Mouse (Mus musculus) cerebellum, adult 2 months (tissue): ENCODE measurements around the gene Zfp773. TPM values are rescaled to one million over a fixed set of nuclear protein-coding genes. Genes with fewer than 3 reads are reported as not detected.
"Not testable (repeated sequence)": the region's sequence is repeated elsewhere in the genome, so short reads cannot be mapped to it uniquely, and the experiment has no call there.

Experiments
- DNase-seq, 2 experiments: peaks; one replicate each; pipeline ENCODE4 v3.0.0; 2021
- H3K27ac ChIP-seq: fragments of 200-500 bp; 2 replicates; pipeline ENCODE4 v1.5.1; 2012; ENCODE audit warnings: low read length, control low read depth, inconsistent platforms; ENCODE audit not compliant: insufficient read depth
- H3K27me3 ChIP-seq: fragments of 200-500 bp; 2 replicates; pipeline ENCODE4 v1.6.1; 2012; ENCODE audit warnings: inconsistent platforms, mild to moderate bottlenecking, low read length, moderate library complexity; ENCODE audit not compliant: control insufficient read depth, insufficient read depth
- H3K4me1 ChIP-seq: fragments of 200-500 bp; 2 replicates; pipeline ENCODE4 v1.6.1; 2011; ENCODE audit warnings: low read length; ENCODE audit not compliant: control insufficient read depth, insufficient read depth
- H3K4me3 ChIP-seq: fragments of 200-500 bp; replicated peaks from 2 replicates; pipeline ENCODE3; 2011; ENCODE audit warnings: mild to moderate bottlenecking, low read depth, low read length, control low read depth; ENCODE audit not compliant: insufficient read depth
- CTCF ChIP-seq: fragments of 200-500 bp; IDR thresholded peaks from 2 replicates; pipeline ENCODE4 v1.5.1; 2011; ENCODE audit warnings: low read depth, mild to moderate bottlenecking, control low read depth, low read length, moderate library complexity, borderline replicate concordance; ENCODE audit not compliant: insufficient read depth
- POLR2A ChIP-seq: fragments of 200-500 bp; IDR thresholded peaks from 2 replicates; pipeline ENCODE4 v1.6.1; 2011; ENCODE audit warnings: low read length, control low read depth, borderline replicate concordance; ENCODE audit not compliant: insufficient read depth
- WGBS: fragments of 180-500 bp; shearing (Covaris S2); methylation state at CpG from one replicate; pipeline ENCODE4 v1.1.7; 2018; 5-methylcytosine and 5-hydroxymethylcytosine counted together
- polyA plus RNA-seq: library from polyadenylated mRNA; depleted of rRNA; stranded (reverse); fragments of >200 nt; gene quantifications from 2 replicates; pipeline ENCODE4 v1.2.3, GENCODE M21; 2012; rRNA removed

The Zfp773 gene
- polyA plus RNA-seq, result 1.1 and 1.3 TPM in 2 replicates

DNA sequence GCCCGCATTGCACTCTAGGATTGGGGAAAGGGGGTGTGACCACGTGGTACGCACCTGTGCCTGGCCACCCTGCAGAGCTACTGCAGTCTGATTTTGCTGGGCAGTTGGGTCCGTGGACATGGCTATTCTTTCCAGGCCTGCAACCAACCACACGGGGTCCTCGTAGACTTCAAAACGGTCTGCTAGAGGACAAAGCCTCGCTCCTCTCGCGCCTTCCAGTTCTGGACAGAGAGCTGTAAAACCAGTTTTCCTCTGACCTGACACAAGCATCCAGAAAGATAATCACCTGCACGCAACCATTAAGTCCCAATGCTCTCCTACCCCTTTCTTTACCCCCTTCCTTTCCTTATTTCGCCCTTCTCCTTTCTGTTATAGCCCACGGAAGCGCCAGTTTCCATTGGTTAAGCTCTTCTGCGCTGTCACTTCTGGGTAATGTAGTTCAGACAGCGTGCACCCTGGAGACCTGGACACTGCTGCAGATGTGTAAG, at the start of gene Zfp773:
Zfp773 (minus strand) TSS at position 377 of the 488 bp plus-strand sequence.
- 0 out of 2 replicates have a peak, but pooled peaks cover 2% of the 10 kb centered on the region for H3K4me1 ChIP-seq
- DNase-seq, result peak; percentile 67 to 74
- peak within 1 kb of the TSS; percentile 80 for H3K4me3 ChIP-seq
- 0 out of 2 replicates have a peak within 1 kb of the TSS, but pooled peaks have one; percentile 1 for H3K27ac ChIP-seq
- H3K27me3 ChIP-seq, result no peaks in the 10 kb centered on the region
- TF ChIP-seq POLR2A (peak; percentile 31; the same call in 1 of the 2 replicates), CTCF (peak; percentile 55)
- WGBS, result 4% methylated on average over 16 of the region's 16 CpGs

DNA sequence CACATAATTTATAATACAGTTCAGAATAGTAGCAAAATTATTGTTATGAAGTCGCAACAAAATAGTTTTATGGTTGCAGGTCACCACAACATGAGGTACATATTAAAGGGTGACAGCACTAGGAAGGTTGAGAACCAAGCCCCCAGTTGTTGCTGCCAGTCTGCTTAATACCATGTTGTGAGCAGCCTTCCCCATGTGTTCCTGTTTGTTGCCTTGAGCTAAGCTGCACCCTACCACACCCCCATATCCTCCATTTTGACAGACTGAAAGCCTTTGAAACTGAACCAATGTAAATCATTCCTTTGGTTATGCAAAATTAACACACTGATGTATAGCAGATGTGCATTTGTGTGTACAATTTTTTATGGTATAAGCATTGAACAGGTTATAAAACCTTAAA, 49.3 kb upstream of the Zfp773 start:
- TF ChIP-seq POLR2A (no peak), CTCF (no peak)
- Histone ChIP-seq H3K4me3 (no peak overlapping the region), H3K4me1 (no peaks in the 10 kb centered on the region), H3K27me3 (no peaks in the 10 kb centered on the region), H3K27ac (no peak overlapping the region)
- DNase-seq, result no peak
- WGBS, result 97% methylated on average over 1 of the region's 1 CpGs

- under 1% methylated on average over 26 of the region's 26 CpGs for WGBS
Measured at GRCm38 (mm10) chr7:7171227-7172147, 34.9 kb upstream of the Zfp773 start, which contains the start of gene Zfp418. Gene Zfp418, plus strand, starts transcription at chr7:7171330.

GRCm38 (mm10) chr7:7145991-7146608, 9.5 kb upstream of the Zfp773 start:
- Histone ChIP-seq H3K4me3 (no peak overlapping the region), H3K27ac (no peak overlapping the region), H3K4me1 (no peaks in the 10 kb centered on the region), H3K27me3 (no peaks in the 10 kb centered on the region)
- 87% methylated on average over 15 of the region's 15 CpGs for WGBS
- DNase-seq, result no peak
- no peak for TF ChIP-seq POLR2A
- no peak for TF ChIP-seq CTCF

More at GRCm38 (mm10) chr7:7171227-7172147, 34.9 kb upstream of the Zfp773 start, which contains the start of gene Zfp418:
- peak; percentile 72 to 83 for DNase-seq
- peak within 1 kb of the TSS; percentile 13 for H3K27ac ChIP-seq
- no peaks in the 10 kb centered on the region for H3K27me3 ChIP-seq
- no peak for TF ChIP-seq CTCF
- peak; percentile 35; the same call in 1 of the 2 replicates for TF ChIP-seq POLR2A
- peak within 1 kb of the TSS; percentile 88 for H3K4me3 ChIP-seq
- H3K4me1 ChIP-seq, result no peaks in the 10 kb centered on the region

- 87% methylated on average over 1 of the region's 1 CpGs for WGBS
Measured at GRCm38 (mm10) chr7:7144215-7144614, 7.7 kb upstream of the Zfp773 start.

GRCm38 (mm10) chr7:7132751-7133150, 3.8 kb downstream of the Zfp773 start:
- Histone ChIP-seq H3K27me3 (no peaks in the 10 kb centered on the region), H3K4me1 (0 out of 2 replicates have a peak, but pooled peaks cover 2% of the 10 kb centered on the region), H3K27ac (no peak overlapping the region), H3K4me3 (no peak overlapping the region)
- 75% methylated on average over 8 of the region's 8 CpGs for WGBS
- DNase-seq, result no peak
- TF ChIP-seq CTCF (no peak), POLR2A (no peak)

More at GRCm38 (mm10) chr7:7144215-7144614, 7.7 kb upstream of the Zfp773 start:
- H3K4me3 ChIP-seq, result no peak overlapping the region
- DNase-seq, result no peak
- H3K27ac ChIP-seq, result no peak overlapping the region
- TF ChIP-seq POLR2A (no peak), CTCF (no peak)
- H3K27me3 ChIP-seq, result no peaks in the 10 kb centered on the region
- H3K4me1 ChIP-seq, result no peaks in the 10 kb centered on the region

- H3K4me3 ChIP-seq, H3K4me1 ChIP-seq, DNase-seq, H3K27ac ChIP-seq, H3K27me3 ChIP-seq: not testable (repeated sequence)
- 95% methylated on average over 15 of the region's 15 CpGs for WGBS
Measured at GRCm38 (mm10) chr7:7130491-7131124, 5.9 kb downstream of the Zfp773 start.
